Mouse (Mus musculus): ENCODE measurements around the gene Clrn3. TPM values are rescaled to one million over a fixed set of nuclear protein-coding genes. Genes with fewer than 3 reads are reported as not detected.

The Clrn3 gene
- total and polyA plus RNA-seq, 2 experiments, result 0.02 TPM; not detected in 1

DNA sequence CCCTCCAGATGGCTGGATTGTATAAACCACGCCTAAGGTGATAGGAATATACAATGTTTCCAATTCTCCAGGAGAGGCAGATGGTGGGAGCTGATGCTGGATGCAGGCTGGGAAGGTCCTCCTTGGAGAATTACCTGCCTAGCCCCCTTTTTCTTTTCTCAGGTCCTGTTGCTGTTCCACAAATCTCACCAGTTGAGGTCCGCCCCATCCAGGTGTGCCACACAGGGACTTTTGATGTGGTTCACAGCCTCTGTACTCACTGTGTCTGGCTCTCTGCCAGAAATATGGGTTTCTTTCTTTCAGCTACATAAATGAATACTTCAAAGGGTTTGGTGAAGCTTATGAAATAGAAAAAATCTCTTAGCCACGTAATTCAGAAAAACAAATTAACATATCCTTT lies 13.8 kb upstream of the Clrn3 start:
- WGBS, result 84% methylated on average over 3 of the region's 3 CpGs
- H3K4me1 ChIP-seq (ENCODE audit: control insufficient read depth, insufficient read depth, low read length), result 0 out of 2 replicates have a peak, but pooled peaks cover 4% of the 10 kb centered on the region
- 0 out of 2 replicates have a peak, but pooled peaks cover 5% of the 10 kb centered on the region for H3K27me3 ChIP-seq (ENCODE audit: control insufficient read depth, insufficient read depth, low read length)
- H3K9ac ChIP-seq (ENCODE audit: low read depth, low read length), result no peak overlapping the region
- no peaks in the 10 kb centered on the region for H3K79me2 ChIP-seq (ENCODE audit: control insufficient read depth, insufficient read depth, low read length)
- H3K27ac ChIP-seq (replicated peaks; ENCODE audit: insufficient read depth, low read depth, low read length), result no peak overlapping the region
- H3K4me3 ChIP-seq (ENCODE audit: insufficient read depth, low read depth, low read length), result no peak overlapping the region
- no peak for DNase-seq (ENCODE audit: extremely low read depth, low read depth, low spot score)
- no peaks in the 10 kb centered on the region for H3K36me3 ChIP-seq (ENCODE audit: control insufficient read depth, insufficient read depth, low read length)
- TF ChIP-seq POLR2A (IDR thresholded peaks at IDR 0.05; ENCODE audit: extremely low read depth, insufficient read depth, low read length), result no peak
- TF ChIP-seq CTCF (IDR thresholded peaks at IDR 0.05; ENCODE audit: low read depth, low read length), result no peak

- H3K27me3 ChIP-seq (ENCODE audit: control insufficient read depth, insufficient read depth, low read length), result 0 out of 2 replicates have a peak, but pooled peaks cover 5% of the 10 kb centered on the region
- no peak overlapping the region for H3K4me3 ChIP-seq (ENCODE audit: insufficient read depth, low read depth, low read length)
- no peak overlapping the region for H3K9ac ChIP-seq (ENCODE audit: low read depth, low read length)
- DNase-seq (ENCODE audit: extremely low read depth, low read depth, low spot score), result no peak
- TF ChIP-seq POLR2A (IDR thresholded peaks at IDR 0.05; ENCODE audit: extremely low read depth, insufficient read depth, low read length) (no peak), CTCF (IDR thresholded peaks at IDR 0.05; ENCODE audit: low read depth, low read length) (no peak)
- no peak overlapping the region for H3K27ac ChIP-seq (replicated peaks; ENCODE audit: insufficient read depth, low read depth, low read length)
- 64% methylated on average over 2 of the region's 2 CpGs for WGBS
- H3K36me3 ChIP-seq (ENCODE audit: control insufficient read depth, insufficient read depth, low read length), result no peaks in the 10 kb centered on the region
- H3K4me1 ChIP-seq (ENCODE audit: control insufficient read depth, insufficient read depth, low read length), result 0 out of 2 replicates have a peak, but pooled peaks cover 4% of the 10 kb centered on the region
- no peaks in the 10 kb centered on the region for H3K79me2 ChIP-seq (ENCODE audit: control insufficient read depth, insufficient read depth, low read length)
Measured at GRCm38 (mm10) chr7:135539429-135539828, 11.0 kb upstream of the Clrn3 start.

GRCm38 (mm10) chr7:135537948-135538741 lies 9.7 kb upstream of the Clrn3 start:
- H3K4me3 ChIP-seq (ENCODE audit: insufficient read depth, low read depth, low read length), result peak overlapping the region; percentile 54
- H3K79me2 ChIP-seq (ENCODE audit: control insufficient read depth, insufficient read depth, low read length), result no peaks in the 10 kb centered on the region
- 3% methylated on average over 71 of the region's 71 CpGs for WGBS
- no peak overlapping the region for H3K27ac ChIP-seq (replicated peaks; ENCODE audit: insufficient read depth, low read depth, low read length)
- H3K4me1 ChIP-seq (ENCODE audit: control insufficient read depth, insufficient read depth, low read length), result 0 out of 2 replicates have a peak, but pooled peaks cover 4% of the 10 kb centered on the region
- no peak for TF ChIP-seq CTCF (IDR thresholded peaks at IDR 0.05; ENCODE audit: low read depth, low read length)
- no peak for TF ChIP-seq POLR2A (IDR thresholded peaks at IDR 0.05; ENCODE audit: extremely low read depth, insufficient read depth, low read length)
- H3K9ac ChIP-seq (ENCODE audit: low read depth, low read length), result peak overlapping the region; percentile 78
- DNase-seq (ENCODE audit: extremely low read depth, low read depth, low spot score), result no peak
- H3K36me3 ChIP-seq (ENCODE audit: control insufficient read depth, insufficient read depth, low read length), result no peaks in the 10 kb centered on the region
- H3K27me3 ChIP-seq (ENCODE audit: control insufficient read depth, insufficient read depth, low read length), result 0 out of 2 replicates have a peak, but pooled peaks cover 5% of the 10 kb centered on the region

GRCm38 (mm10) chr7:135537341-135537901 lies 9.0 kb upstream of the Clrn3 start, which contains the start of gene Ptpre:
TSS of gene Ptpre (plus strand) at chr7:135537481.
- Histone ChIP-seq H3K79me2 (ENCODE audit: control insufficient read depth, insufficient read depth, low read length) (no peaks in the 10 kb centered on the region), H3K4me1 (ENCODE audit: control insufficient read depth, insufficient read depth, low read length) (0 out of 2 replicates have a peak, but pooled peaks cover 4% of the 10 kb centered on the region), H3K9ac (ENCODE audit: low read depth, low read length) (peak within 1 kb of the TSS; percentile 78), H3K27ac (replicated peaks; ENCODE audit: insufficient read depth, low read depth, low read length) (no peak within 1 kb of the TSS), H3K36me3 (ENCODE audit: control insufficient read depth, insufficient read depth, low read length) (no peaks in the 10 kb centered on the region), H3K27me3 (ENCODE audit: control insufficient read depth, insufficient read depth, low read length) (0 out of 2 replicates have a peak, but pooled peaks cover 5% of the 10 kb centered on the region), H3K4me3 (ENCODE audit: insufficient read depth, low read depth, low read length) (peak within 1 kb of the TSS; percentile 54)
- whole genome bisulfite sequencing, result 5% methylated on average over 28 of the region's 28 CpGs
- TF ChIP-seq CTCF (IDR thresholded peaks at IDR 0.05; ENCODE audit: low read depth, low read length) (peak; percentile 87), POLR2A (IDR thresholded peaks at IDR 0.05; ENCODE audit: extremely low read depth, insufficient read depth, low read length) (no peak)
- DNase-seq (ENCODE audit: extremely low read depth, low read depth, low spot score), result peak; percentile 38

GRCm38 (mm10) chr7:135535908-135536307 lies 7.5 kb upstream of the Clrn3 start:
- H3K4me1 ChIP-seq (ENCODE audit: control insufficient read depth, insufficient read depth, low read length), result 0 out of 2 replicates have a peak, but pooled peaks cover 4% of the 10 kb centered on the region
- WGBS, result 79% methylated on average over 3 of the region's 3 CpGs
- no peak for DNase-seq (ENCODE audit: extremely low read depth, low read depth, low spot score)
- H3K9ac ChIP-seq (ENCODE audit: low read depth, low read length), result no peak overlapping the region
- no peak overlapping the region for H3K27ac ChIP-seq (replicated peaks; ENCODE audit: insufficient read depth, low read depth, low read length)
- H3K27me3 ChIP-seq (ENCODE audit: control insufficient read depth, insufficient read depth, low read length), result 0 out of 2 replicates have a peak, but pooled peaks cover 5% of the 10 kb centered on the region
- no peaks in the 10 kb centered on the region for H3K79me2 ChIP-seq (ENCODE audit: control insufficient read depth, insufficient read depth, low read length)
- H3K4me3 ChIP-seq (ENCODE audit: insufficient read depth, low read depth, low read length), result no peak overlapping the region
- TF ChIP-seq CTCF (IDR thresholded peaks at IDR 0.05; ENCODE audit: low read depth, low read length) (no peak), POLR2A (IDR thresholded peaks at IDR 0.05; ENCODE audit: extremely low read depth, insufficient read depth, low read length) (no peak)
- H3K36me3 ChIP-seq (ENCODE audit: control insufficient read depth, insufficient read depth, low read length), result no peaks in the 10 kb centered on the region
